Mouse (Mus musculus) heart, postnatal 0 days (tissue): Measurements from ENCODE around the gene Abhd2.

Experiments
- CTCF ChIP-seq: IDR thresholded peaks from 2 replicates; pipeline ENCODE4 v1.5.1; 2016; ENCODE audit warnings: antibody characterized with exemption, control low read depth, low read depth
- EP300 ChIP-seq: IDR thresholded peaks from 2 replicates; pipeline ENCODE4 v1.6.1; 2016; ENCODE audit warnings: antibody characterized with exemption, low read depth

DNA sequence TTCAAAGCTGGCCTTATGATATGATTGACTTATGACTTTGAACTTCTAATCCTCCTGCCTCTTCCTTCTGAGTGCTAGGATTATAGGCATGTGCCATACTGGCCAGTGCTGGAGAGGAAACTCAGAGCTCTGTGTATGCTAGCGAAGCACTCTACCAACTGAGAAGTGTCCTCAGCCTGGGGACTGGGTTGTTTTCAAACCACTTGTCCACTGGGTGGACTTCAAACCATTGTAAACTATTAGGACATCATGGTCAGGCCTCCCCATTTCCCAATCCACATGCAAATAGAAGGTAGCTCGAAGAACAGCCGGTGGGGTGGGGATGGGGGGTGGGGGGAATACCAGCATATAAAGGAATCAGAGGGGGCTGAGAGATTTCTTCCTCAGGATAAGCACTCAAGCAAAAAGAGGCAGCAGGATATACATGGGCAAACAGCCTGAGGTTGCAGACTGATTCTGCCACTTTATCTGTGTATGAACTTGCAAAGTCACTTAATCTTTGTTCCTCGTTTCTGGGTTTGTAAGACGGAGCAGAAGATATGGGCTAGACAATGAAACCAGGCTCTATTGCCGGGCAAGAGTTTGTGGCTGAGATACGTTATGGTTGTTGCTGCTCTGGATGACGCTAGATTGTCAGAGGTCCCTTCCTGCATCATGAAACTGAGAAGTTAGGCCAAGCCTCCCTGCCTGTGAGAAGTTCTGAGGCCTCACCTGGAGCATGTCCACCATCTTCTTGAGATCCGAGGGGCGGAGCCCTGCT is 103.7 kb downstream of the Abhd2 start:
- TF ChIP-seq EP300 (no peak), CTCF (no peak)
